Mouse (Mus musculus): ENCODE data around the gene Vsnl1.

GRCm38 (mm10) chr12:11276632-11277031 is 159.8 kb downstream of the Vsnl1 start:
- TF ChIP-seq CTCF (IDR thresholded peaks at IDR 0.05; ENCODE audit: low read depth, low read length) (no peak), GATA1 (IDR thresholded peaks at IDR 0.05; ENCODE audit: borderline replicate concordance, low read length) (no peak)

Measured in G1E (cell line).